Mouse (Mus musculus): ENCODE results near the gene Chit1.

Chit1 gene

DNA sequence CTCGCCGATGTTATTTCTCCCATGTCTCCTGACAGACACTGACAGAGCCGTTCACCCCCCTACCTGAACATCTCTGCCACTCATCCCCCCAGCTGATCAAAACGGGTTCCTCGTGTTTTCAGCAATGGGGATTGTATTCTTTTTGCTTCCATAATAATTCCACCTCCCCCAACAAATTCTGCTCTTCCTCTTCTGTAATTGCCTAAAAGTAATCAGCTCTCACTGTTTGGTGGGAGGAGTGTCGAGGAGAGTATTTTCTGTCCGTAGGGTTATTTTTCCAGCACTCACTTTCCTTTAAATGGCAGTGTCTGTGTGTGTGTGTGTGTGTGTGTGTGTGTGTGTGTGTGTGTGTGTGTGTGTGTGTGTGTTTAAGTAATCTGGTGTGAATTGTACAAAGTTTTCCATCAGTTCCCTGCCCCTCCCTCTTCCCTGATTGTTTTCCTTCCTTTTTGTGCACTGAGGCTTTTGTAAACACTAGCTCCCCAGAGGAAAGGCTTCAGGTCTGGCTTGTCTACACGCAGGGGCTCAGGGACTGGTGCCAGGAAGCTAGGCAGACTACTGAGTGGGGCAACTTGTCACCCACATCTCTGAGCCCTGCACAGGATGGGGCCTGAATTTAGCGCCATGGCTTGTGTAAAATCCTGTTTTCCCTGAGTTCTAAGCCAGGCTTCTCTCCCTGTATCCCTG is 31.4 kb upstream of the Chit1 start:
- no peak for DNase-seq (ENCODE audit: low spot score)

- DNase-seq (ENCODE audit: low spot score): no peak
These were observed 30.6 kb upstream of the Chit1 start for GRCm38 (mm10) chr1:134080406-134080805.

DNA sequence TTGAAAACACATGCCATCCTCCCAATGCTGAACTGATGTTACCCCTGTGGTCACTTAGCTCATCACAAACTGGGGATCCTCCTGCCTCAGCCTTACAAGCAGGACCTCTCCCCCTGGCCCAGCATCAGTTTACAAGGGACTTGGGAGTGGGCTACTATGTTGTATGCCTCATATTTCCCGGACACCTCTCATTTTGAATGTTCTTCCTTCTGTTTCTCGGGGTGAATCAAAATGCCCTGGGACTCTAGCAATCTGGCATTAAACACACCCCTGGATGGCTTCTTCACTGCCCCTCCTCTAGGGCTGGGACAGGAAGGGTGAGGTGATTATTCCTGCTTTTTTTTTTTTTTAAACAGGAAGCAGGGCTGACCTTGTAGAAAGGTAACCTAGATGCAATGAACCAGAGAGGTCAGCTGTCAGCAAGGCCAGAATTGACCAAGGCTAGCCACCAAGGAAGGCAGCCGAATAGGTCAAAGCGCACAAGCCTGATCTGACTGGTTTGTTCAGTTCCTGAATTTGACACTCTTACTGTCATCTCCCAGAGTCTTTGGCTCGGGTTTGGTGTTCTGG is 30.1 kb upstream of the Chit1 start:
- no peak for DNase-seq (ENCODE audit: low spot score)

- no peak for DNase-seq (ENCODE audit: low spot score)
These were observed 28.0 kb upstream of the Chit1 start for GRCm38 (mm10) chr1:134082987-134083516.

DNA sequence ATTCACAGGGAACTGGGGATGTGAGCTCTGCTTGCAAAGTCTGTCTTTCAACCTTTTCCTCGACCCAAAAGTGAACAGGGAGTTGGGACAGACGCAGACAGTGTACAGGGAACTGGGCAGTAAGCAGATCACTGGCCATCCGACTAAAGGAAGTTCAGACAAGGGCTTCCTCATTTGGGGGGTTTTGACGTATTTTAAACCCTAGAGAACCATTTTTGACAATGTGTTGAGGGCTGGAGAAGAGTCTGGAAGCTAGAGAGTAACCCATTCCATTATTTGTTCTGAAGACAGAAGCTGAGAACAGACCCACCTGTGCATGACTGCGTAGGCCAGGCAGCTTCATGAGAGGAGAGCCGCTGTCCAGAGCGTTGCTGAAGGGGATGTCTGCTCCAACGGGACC is 27.4 kb upstream of the Chit1 start:
- no peak for DNase-seq (ENCODE audit: low spot score)

GRCm38 (mm10) chr1:134084128-134084527 is 26.9 kb upstream of the Chit1 start:
- no peak for DNase-seq (ENCODE audit: low spot score)

- DNase-seq (ENCODE audit: low spot score): no peak
These were observed 25.0 kb upstream of the Chit1 start for GRCm38 (mm10) chr1:134086017-134086416.

GRCm38 (mm10) chr1:134086811-134087398 is 24.1 kb upstream of the Chit1 start:
- no peak for DNase-seq (ENCODE audit: low spot score)

DNA sequence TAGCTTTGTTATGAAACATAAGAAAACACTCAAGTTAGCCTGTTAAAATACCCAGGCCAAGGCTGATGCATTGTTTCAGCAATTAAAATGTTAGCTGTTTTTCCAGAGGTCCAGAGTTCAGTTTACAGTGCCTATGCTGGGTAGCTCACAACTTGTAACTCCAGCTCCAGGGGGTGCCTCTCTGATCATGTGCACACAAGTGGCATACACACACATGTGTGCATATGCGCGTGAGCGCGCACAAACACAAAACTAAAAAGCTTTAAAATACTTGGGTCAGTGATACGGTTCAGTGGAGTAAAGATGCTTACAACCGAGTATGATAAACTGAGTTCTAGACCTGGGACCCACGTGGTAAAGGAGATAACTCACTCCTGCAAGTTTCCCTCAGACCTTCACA is 22.0 kb upstream of the Chit1 start:
- no peak for DNase-seq (ENCODE audit: low spot score)

DNA sequence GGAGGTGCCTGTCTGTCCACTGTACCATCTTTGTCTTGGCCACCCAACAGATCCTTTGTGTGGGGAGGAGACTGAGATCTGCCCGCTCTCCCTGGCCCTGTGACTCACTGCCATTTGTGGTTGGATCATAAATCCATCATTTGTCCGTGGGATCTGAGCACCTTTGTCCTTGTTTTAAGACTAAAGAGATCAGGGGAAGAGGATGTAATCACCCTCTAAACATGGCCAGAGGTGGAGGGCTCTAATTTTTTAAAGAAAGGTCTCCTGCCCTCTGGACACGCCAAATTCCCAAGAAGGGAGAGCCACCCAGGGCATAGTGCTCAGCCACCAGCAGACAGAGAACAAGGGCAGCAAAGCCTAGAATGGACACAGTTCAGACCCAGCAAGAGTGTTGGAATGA is 19.2 kb upstream of the Chit1 start:
- DNase-seq (ENCODE audit: low spot score): no peak

DNA sequence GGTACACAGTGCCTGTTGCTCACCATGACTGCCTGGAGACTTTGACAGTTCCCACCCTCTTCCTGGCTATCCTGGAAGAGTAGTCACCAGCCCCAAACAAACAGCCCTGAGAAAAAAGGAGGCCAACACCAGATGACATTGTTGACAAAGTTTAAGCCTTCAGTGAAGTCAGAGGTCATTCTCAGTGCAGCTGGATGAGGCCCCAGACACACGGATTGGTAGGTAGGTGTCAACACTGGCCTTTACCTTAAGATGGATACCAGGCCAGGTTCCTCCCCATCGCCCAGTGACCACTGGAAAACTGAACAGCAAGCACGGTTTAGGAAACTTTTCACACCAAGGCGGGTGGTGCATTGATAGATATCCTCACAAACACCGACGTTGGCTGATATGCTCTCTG is 18.7 kb upstream of the Chit1 start:
- no peak for DNase-seq (ENCODE audit: low spot score)

DNA sequence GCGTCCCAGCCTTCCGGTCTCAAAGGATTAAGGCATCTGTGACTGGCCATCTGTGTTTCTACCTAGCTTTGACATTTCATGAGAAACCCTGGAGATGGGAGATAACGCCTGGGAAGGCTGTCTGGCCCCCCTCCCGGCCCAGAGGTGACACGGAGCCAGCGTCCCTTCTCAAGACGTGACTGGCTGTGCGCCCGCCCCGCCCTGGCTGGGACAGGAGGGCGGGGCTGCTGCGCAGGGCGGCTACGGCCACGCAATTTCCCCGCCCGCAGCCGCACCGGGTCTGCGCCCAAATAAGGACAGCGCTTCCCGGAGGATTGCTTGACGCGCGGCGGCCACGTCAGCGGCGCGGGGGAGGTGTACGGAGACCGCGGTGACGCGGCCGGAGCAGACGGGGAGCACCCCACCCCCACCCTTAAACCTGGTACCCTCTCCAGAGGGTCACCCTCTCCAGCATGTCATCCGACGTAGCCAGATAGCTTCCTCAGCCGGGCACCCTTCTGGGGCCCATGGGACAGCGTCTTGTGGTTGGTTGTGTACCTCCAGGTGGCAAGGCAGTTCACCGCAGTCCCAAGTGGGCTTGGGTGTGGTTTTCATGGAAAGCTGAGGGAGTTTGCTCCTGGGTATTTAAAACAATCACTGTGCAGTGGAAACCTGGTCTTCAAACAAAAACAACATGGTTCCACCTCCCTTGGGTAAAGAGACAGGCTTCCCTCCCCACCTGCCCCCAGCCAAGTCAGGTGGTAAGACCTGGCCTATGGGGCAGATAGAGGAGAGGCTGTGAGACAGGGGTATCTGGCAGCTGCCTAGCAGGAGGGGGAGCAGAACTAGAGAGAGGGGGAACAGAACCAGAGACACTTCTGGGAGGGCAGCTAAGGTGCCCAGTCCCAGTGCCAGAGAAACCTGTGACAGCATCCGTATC is 17.9 kb upstream of the Chit1 start:
- DNase-seq (ENCODE audit: low spot score): peak; percentile 84

DNA sequence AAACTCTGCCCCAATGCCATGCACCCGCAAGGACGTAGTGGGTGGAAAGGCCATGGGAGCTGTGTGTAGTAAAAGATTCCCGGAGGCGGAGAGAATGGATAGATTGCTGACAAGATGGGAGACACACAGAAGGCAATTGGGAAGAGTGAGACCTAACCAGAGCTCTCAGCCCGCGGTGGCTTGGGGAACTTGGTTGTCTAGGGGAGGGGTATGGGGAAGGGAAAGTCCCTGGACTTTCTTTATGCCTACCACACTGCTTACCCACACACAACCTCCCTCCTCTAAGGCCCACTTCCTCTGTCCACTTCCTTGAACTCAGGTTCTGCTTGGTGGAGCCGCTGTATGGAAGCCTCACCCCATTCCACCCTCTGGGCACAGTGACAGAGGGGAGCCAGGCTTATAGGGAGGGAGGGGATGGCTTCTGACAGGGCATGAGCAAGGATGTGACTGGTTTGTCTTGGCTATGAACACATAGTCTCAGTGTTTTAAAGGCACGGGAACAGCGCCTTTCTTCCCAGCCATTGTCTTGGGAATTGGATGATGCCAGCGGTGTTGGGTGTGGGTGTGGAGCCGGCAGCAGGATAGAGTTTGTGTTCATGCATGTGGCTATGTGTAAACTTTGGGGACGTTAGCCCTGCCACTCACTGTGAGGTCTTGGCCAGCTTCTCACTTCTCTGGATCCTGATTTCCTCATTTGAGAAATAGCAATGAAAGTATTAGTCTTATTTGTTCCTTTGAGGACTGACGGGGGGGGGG is 17.1 kb upstream of the Chit1 start:
- no peak for DNase-seq (ENCODE audit: low spot score)

DNA sequence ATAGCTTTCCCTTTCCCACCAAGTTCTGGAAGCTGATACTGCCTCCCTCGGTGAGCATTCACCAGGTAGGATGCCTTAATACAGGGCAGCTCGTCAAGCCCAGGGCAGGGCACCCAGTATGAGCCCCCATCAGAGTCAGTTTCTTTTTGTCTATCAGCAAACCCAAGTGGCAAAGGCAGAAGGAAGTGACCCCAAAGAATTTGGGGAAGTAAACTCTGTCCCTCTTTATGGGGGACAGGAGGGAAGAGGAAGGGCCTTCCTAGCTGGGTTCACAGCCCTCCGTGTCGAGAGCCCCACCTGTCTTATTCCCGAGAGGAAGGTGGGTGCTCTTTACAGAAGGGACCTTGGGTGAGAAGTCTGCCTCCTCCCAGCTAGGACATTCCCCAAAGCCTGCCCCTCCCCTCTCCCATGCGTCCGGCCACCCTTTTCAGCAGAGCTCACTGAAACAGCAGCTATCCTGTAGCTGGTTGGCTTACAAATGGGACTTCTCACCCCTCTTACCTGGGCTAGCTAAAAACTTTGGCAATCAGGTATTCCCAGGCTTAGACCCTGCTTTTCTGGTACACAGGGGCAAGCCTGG is 15.9 kb upstream of the Chit1 start:
- DNase-seq (ENCODE audit: low spot score): no peak

GRCm38 (mm10) chr1:134095721-134096120 is 15.3 kb upstream of the Chit1 start:
- DNase-seq (ENCODE audit: low spot score): no peak

- DNase-seq (ENCODE audit: low spot score): no peak
These were observed 14.6 kb upstream of the Chit1 start for GRCm38 (mm10) chr1:134096264-134096934.

DNA sequence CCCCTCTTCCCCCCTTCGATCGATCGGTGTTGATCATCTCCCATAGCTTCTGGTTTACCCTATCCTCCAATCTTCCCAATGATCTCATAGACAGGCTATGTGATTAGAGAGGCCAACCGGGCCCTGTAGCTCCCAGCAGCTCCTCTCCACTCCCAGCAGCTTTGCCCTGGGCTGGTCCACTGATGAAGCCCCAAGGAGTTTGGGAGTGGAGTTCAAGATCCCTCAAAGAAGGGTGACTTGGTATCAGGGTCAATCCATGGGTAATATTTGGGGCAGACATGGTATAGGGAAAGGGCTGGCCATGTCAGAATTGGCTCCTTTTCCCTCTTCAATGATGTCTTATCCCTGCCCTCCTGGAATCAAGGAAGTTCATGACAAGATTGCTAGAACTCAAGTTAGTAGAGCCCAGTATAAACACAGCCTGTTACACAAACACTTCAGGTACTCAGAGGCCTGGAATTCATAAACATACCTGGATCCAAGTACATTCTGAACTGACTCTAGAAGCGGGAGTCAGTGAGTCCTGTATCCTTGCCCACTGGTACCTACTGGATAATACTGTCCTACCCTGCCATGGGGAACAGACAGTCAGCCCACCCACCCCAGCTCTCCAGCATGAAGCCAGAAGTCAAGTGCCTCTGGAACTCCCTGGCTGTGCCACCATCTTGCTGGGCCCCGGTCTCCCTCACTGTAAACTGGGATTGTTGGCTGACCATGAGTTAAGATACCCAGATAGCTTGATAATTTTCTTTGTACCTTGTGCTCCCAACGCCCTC is 13.8 kb upstream of the Chit1 start:
- no peak for DNase-seq (ENCODE audit: low spot score)

DNA sequence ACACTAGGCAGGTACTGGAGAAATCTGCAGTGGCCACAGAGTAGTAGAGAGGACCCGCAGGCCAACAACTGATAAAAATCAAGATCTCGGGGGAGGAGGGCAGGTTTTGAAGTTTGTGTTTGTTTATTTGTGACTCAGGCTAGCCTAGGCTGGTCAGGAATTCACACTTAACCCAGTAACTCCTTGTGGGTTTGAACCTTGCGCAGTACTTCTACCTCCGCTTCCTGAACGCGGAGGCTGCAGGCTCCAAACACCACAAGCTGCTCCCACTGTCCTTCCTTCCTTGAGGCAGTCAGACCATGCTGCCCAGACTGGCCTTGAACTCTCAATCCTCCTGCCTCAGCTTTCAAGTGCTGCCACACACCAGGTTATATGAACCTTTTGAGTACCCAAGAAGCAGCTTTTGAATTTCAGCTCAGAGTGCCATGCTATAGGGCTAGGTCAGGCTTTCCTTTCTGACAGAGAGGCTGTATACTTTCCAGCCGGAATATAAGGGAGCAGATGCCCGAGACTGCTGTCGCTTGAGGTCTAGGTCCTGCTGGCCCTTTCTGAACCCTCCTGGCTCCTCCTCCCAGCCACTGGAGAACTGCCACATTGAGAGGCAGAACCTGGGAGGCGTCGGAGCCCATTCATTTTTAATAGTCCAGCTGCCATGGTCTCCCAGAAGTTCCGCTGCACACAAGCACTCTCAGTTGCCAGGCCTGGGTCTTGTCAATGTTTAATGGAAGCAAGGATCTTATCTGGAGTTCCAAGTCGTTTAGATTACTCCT is 12.9 kb upstream of the Chit1 start:
- no peak for DNase-seq (ENCODE audit: low spot score)

Measured in testis, postnatal 14 days (tissue).